Mouse (Mus musculus) hindbrain, postnatal 0 days (tissue): ENCODE results near the gene Zfp524. TPM values are rescaled to one million over a fixed set of nuclear protein-coding genes. Genes with fewer than 3 reads are reported as not detected.
A peak's percentile ranks its signal among the peaks of the same experiment; 100 is the strongest.

Source experiments
- ATAC-seq: fragments of 200-750 bp; cut with Nextera tagmentation; 2 replicates; pipeline ENCODE4 v1.8.0; 2017; ENCODE audit warnings: mild to moderate bottlenecking, moderate TSS enrichment, moderate library complexity
- DNase-seq: peaks from one replicate; pipeline ENCODE4 v3.0.0-alpha.2; 2015; ENCODE audit warnings: low spot score
- H3K27ac ChIP-seq: fragments of 300-500 bp; sonication (generic); 2 replicates; pipeline ENCODE4 v1.5.1; 2014; ENCODE audit warnings: mild to moderate bottlenecking
- H3K27me3 ChIP-seq: fragments of 300-500 bp; sonication (generic); 2 replicates; pipeline ENCODE4 v1.6.1; 2014; ENCODE audit warnings: low read length, mixed read lengths; ENCODE audit not compliant: insufficient read depth
- H3K36me3 ChIP-seq: fragments of 300-500 bp; sonication (generic); 2 replicates; pipeline ENCODE4 v1.6.1; 2014; ENCODE audit warnings: low read length, mixed read lengths; ENCODE audit not compliant: insufficient read depth
- H3K4me1 ChIP-seq: fragments of 300-500 bp; sonication (generic); 2 replicates; pipeline ENCODE4 v1.6.1; 2014; ENCODE audit warnings: antibody characterized with exemption, low read length, mixed read lengths; ENCODE audit not compliant: insufficient read depth
- H3K4me2 ChIP-seq: fragments of 300-500 bp; sonication (generic); 2 replicates; pipeline ENCODE4 v1.6.1; 2014; ENCODE audit warnings: low read depth, mild to moderate bottlenecking, low read length, moderate library complexity, mixed read lengths
- H3K4me3 ChIP-seq: fragments of 300-500 bp; sonication (generic); 2 replicates; pipeline ENCODE4 v1.5.1; 2014; ENCODE audit warnings: low read length
- H3K9ac ChIP-seq: fragments of 300-500 bp; sonication (generic); replicated peaks from 2 replicates; pipeline ENCODE4 v1.6.1; 2014; ENCODE audit warnings: mild to moderate bottlenecking, low read length, moderate library complexity, mixed read lengths
- H3K9me3 ChIP-seq: fragments of 300-500 bp; sonication (generic); 2 replicates; pipeline ENCODE4 v1.6.1; 2016; ENCODE audit warnings: low read length, mixed read lengths
- CTCF ChIP-seq: IDR thresholded peaks from 2 replicates; pipeline ENCODE4 v1.5.1; 2016; ENCODE audit warnings: antibody characterized with exemption, control low read depth, low read depth
- WGBS: fragments of 180-500 bp; shearing (Covaris S2); extraction: QIAGEN DNeasy Blood & Tissue Kit; methylation state at CpG from one replicate; pipeline ENCODE4 v1.1.7; 2014; 5-methylcytosine and 5-hydroxymethylcytosine counted together
- polyA plus RNA-seq: library from polyadenylated mRNA; unstranded; fragments of >200 nt; fragmentation: Nextera tagmentation; extraction: Ambion mirVana; gene quantifications from 2 replicates; pipeline ENCODE4 v1.2.1, GENCODE M21; 2015
- total RNA-seq: library from RNA; depleted of rRNA; stranded (reverse); fragments of >200 nt; gene quantifications from 2 replicates; pipeline ENCODE4 v1.2.3, GENCODE M21; 2014

The Zfp524 gene
- total and polyA plus RNA-seq, 2 experiments from 2014 or later, result 4.2 to 7.2 TPM

GRCm38 (mm10) chr7:5031496-5031895 is 17.3 kb downstream of the Zfp524 start:
- TF ChIP-seq CTCF, result no peak
- Histone ChIP-seq H3K9me3 (0 out of 2 replicates have a peak, but pooled peaks cover 5% of the 10 kb centered on the region), H3K4me1 (no peaks in the 10 kb centered on the region), H3K27ac (no peak overlapping the region), H3K4me2 (no peak overlapping the region), H3K4me3 (no peak overlapping the region), H3K9ac (no peak overlapping the region), H3K36me3 (peaks cover 46% of the 10 kb centered on the region), H3K27me3 (no peaks in the 10 kb centered on the region)
- ATAC-seq (no peak), DNase-seq (no peak)
- WGBS, result 78% methylated on average over 46 of the region's 46 CpGs

DNA sequence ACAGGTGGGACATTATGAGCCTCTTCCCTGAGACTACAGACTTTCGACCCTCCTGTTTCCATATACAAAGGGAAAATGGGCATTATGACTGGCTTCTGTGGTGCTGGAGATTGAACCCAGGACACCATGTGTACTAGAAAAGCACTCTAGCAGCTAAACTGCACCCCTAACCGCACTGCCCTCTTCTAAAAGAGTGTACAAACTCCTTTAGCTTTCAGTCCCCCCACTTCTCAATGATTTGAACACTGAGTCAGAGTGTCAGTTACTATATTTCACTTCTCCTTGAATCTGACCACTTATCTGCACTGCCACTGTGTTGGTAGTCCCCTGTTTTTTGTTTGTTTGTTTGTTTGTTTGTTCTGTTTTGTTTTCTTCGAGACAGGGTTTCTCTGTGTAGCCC is 19.6 kb downstream of the Zfp524 start, which contains the start of gene 4632433K11Rik:
Gene 4632433K11Rik (plus strand): TSS at position 301 of the 400 bp plus-strand sequence.
- no peak for ATAC-seq

DNA sequence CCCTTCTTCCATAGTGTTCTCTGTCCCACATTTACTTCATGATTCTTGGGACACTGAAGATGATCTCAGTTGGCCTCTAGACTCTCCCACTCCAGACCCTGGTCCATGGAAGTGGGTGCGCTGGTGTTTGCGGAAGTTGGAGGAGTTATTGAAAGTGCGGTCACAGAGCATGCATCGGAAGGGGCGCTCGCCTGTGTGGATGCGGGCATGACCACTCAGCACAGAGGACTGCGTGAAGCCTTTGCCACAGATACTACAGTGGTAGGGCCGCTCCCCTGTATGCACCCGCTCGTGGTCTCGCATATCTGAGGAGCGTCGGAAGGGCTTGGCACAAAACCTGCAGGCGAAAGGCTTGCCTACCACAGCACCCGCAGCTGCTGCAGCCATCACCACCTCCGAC is 21.4 kb downstream of the Zfp524 start:
- no peak overlapping the region for H3K9ac ChIP-seq
- H3K4me2 ChIP-seq, result no peak overlapping the region
- no peaks in the 10 kb centered on the region for H3K9me3 ChIP-seq
- WGBS, result 97% methylated on average over 17 of the region's 17 CpGs
- peaks cover 33% of the 10 kb centered on the region for H3K36me3 ChIP-seq
- TF ChIP-seq CTCF, result no peak
- H3K27ac ChIP-seq, result no peak overlapping the region
- DNase-seq (no peak), ATAC-seq (no peak)
- H3K27me3 ChIP-seq, result no peaks in the 10 kb centered on the region
- no peak overlapping the region for H3K4me3 ChIP-seq
- H3K4me1 ChIP-seq, result peaks cover 7% of the 10 kb centered on the region; the same call in 1 of the 2 replicates

More for the DNA sequence above, 19.6 kb downstream of the Zfp524 start, which contains the start of gene 4632433K11Rik:
- Histone ChIP-seq H3K27ac (no peak within 1 kb of the TSS), H3K9me3 (0 out of 2 replicates have a peak, but pooled peaks cover 5% of the 10 kb centered on the region), H3K4me2 (no peak within 1 kb of the TSS), H3K9ac (no peak within 1 kb of the TSS), H3K36me3 (peaks cover 46% of the 10 kb centered on the region), H3K4me3 (no peak within 1 kb of the TSS), H3K27me3 (no peaks in the 10 kb centered on the region), H3K4me1 (peaks cover 7% of the 10 kb centered on the region; the same call in 1 of the 2 replicates)
- no peak for DNase-seq
- WGBS, result 94% methylated on average over 3 of the region's 3 CpGs
- TF ChIP-seq CTCF, result no peak

GRCm38 (mm10) chr7:5036136-5036535 is 21.9 kb downstream of the Zfp524 start:
- DNase-seq (no peak), ATAC-seq (no peak)
- Histone ChIP-seq H3K4me2 (no peak overlapping the region), H3K4me3 (no peak overlapping the region), H3K9me3 (no peaks in the 10 kb centered on the region), H3K9ac (no peak overlapping the region), H3K4me1 (peaks cover 7% of the 10 kb centered on the region; the same call in 1 of the 2 replicates), H3K27me3 (no peaks in the 10 kb centered on the region), H3K36me3 (peaks cover 29% of the 10 kb centered on the region), H3K27ac (no peak overlapping the region)
- 94% methylated on average over 9 of the region's 9 CpGs for WGBS
- TF ChIP-seq CTCF, result no peak

DNA sequence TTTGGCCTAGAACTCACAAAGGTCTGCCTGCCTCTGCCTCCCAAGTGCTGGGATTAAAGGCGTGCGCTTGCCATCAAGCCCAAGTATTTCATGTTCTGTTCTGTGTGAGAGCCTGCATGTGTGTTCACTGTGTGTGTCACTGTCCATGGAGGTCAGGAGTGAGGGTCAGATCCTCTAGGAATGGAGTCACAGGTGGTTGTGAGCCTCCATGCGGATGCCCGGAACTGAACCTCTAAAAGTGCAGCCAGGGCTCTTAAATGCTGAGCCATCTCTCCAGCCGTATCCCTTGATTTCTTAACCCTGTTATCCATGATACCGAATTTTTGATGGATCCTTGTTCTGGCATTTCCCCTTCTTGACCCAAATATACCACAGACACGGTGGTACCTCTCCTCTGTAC is 22.8 kb downstream of the Zfp524 start:
- Histone ChIP-seq H3K4me2 (no peak overlapping the region; the same call in 1 of the 2 replicates), H3K4me3 (0 out of 2 replicates have a peak overlapping the region, but pooled peaks have one; percentile 64), H3K4me1 (peaks cover 7% of the 10 kb centered on the region; the same call in 1 of the 2 replicates), H3K9me3 (no peaks in the 10 kb centered on the region), H3K27ac (peak overlapping the region; percentile 98; the same call in 1 of the 2 replicates), H3K36me3 (peaks cover 20% of the 10 kb centered on the region), H3K27me3 (no peaks in the 10 kb centered on the region), H3K9ac (no peak overlapping the region)
- DNase-seq, result no peak
- TF ChIP-seq CTCF, result no peak
- ATAC-seq, result no peak
- WGBS, result 94% methylated on average over 7 of the region's 7 CpGs

DNA sequence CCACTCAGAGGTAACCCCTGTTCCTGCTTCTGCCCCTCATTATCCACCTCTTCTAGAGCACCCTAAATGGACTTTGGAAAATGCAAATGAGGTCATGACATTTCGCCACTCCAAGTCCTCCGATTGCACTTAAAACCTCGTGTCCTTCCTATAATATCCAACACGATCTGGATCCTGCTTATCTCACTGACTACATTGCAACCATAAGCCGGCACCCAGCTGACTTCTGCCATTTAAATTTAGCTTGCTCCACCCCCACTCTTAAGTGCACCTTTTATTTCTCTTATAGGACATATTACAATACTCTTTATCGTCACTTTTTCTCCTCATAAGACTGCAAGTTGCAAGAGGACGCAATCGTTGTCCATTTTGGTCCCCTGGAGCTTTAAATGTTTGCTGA is 23.3 kb downstream of the Zfp524 start:
- H3K9ac ChIP-seq, result peak overlapping the region; percentile 80
- peak overlapping the region; percentile 54 for H3K4me2 ChIP-seq
- H3K36me3 ChIP-seq, result peaks cover 15% of the 10 kb centered on the region
- TF ChIP-seq CTCF, result no peak
- peak overlapping the region; percentile 64 for H3K4me3 ChIP-seq
- WGBS, result 83% methylated on average over 8 of the region's 8 CpGs
- no peak for DNase-seq
- peak overlapping the region; percentile 98 for H3K27ac ChIP-seq
- no peak for ATAC-seq
- peaks cover 7% of the 10 kb centered on the region; the same call in 1 of the 2 replicates for H3K4me1 ChIP-seq
- no peaks in the 10 kb centered on the region for H3K27me3 ChIP-seq
- H3K9me3 ChIP-seq, result no peaks in the 10 kb centered on the region

GRCm38 (mm10) chr7:5038109-5038732 is 24.0 kb downstream of the Zfp524 start, which contains the start of gene Zfp784:
Zfp784 (minus strand) TSS chr7:5038446.
- Histone ChIP-seq H3K4me1 (peaks cover 7% of the 10 kb centered on the region; the same call in 1 of the 2 replicates), H3K27ac (peak within 1 kb of the TSS; percentile 98), H3K4me2 (peak within 1 kb of the TSS; percentile 54), H3K9me3 (no peaks in the 10 kb centered on the region), H3K4me3 (peak within 1 kb of the TSS; percentile 64), H3K27me3 (no peaks in the 10 kb centered on the region), H3K9ac (peak within 1 kb of the TSS; percentile 80), H3K36me3 (peaks cover 9% of the 10 kb centered on the region; the same call in 1 of the 2 replicates)
- under 1% methylated on average over 48 of the region's 48 CpGs for WGBS
- no peak for TF ChIP-seq CTCF
- DNase-seq (peak; percentile 96), ATAC-seq (peak; percentile 96)
